Mouse (Mus musculus) liver, embryonic 11.5 days (tissue): ENCODE results near the gene Rab6b. TPM values are rescaled to one million over a fixed set of nuclear protein-coding genes. Genes with fewer than 3 reads are reported as not detected.
A peak's percentile ranks its signal among the peaks of the same experiment; 100 is the strongest.

Experiments used
- ATAC-seq: fragments of 200-750 bp; cut with Nextera tagmentation; replicated peaks from 2 replicates; pipeline ENCODE4 v1.8.0; 2017; ENCODE audit warnings: moderate number of reproducible peaks, mild to moderate bottlenecking, moderate TSS enrichment, moderate library complexity; ENCODE audit not compliant: low FRiP score
- DNase-seq: peaks from one replicate; pipeline ENCODE4 v3.0.0-alpha.2; 2017; ENCODE audit warnings: low spot score
- H3K27ac ChIP-seq: fragments of 300-500 bp; sonication (generic); 2 replicates; pipeline ENCODE4 v1.5.1; 2014; ENCODE audit warnings: mild to moderate bottlenecking, low read depth, low read length, control low read depth
- H3K27me3 ChIP-seq: fragments of 300-500 bp; sonication (generic); replicated peaks from 2 replicates; pipeline ENCODE4 v1.6.1; 2014; ENCODE audit warnings: low read length, mixed read lengths; ENCODE audit not compliant: control insufficient read depth, insufficient read depth
- H3K36me3 ChIP-seq: fragments of 300-500 bp; sonication (generic); 2 replicates; pipeline ENCODE4 v1.6.1; 2014; ENCODE audit warnings: mild to moderate bottlenecking, low read length, moderate library complexity, mixed read lengths; ENCODE audit not compliant: control insufficient read depth, insufficient read depth
- H3K4me1 ChIP-seq: fragments of 300-500 bp; sonication (generic); replicated peaks from 2 replicates; pipeline ENCODE4 v1.6.1; 2014; ENCODE audit warnings: low read length, mixed read lengths; ENCODE audit not compliant: control insufficient read depth, insufficient read depth
- H3K4me2 ChIP-seq: fragments of 300-500 bp; sonication (generic); 2 replicates; pipeline ENCODE4 v1.6.1; 2014; ENCODE audit warnings: mild to moderate bottlenecking, control low read depth, moderate library complexity
- H3K4me3 ChIP-seq: fragments of 300-500 bp; sonication (generic); 2 replicates; pipeline ENCODE4 v1.5.1; 2014; ENCODE audit warnings: low read depth, low read length, control low read depth
- H3K9ac ChIP-seq: fragments of 300-500 bp; sonication (generic); 2 replicates; pipeline ENCODE4 v1.6.1; 2014; ENCODE audit warnings: low read depth, low read length, control low read depth
- H3K9me3 ChIP-seq: fragments of 300-500 bp; sonication (generic); 2 replicates; pipeline ENCODE4 v1.6.1; 2016; ENCODE audit warnings: low read length, inconsistent platforms, mixed read lengths; ENCODE audit not compliant: control insufficient read depth
- WGBS: fragments of 180-500 bp; shearing (Covaris S2); extraction: QIAGEN DNeasy Blood & Tissue Kit; methylation state at CpG from one replicate; pipeline ENCODE4 v1.1.7; 2014; 5-methylcytosine and 5-hydroxymethylcytosine counted together
- polyA plus RNA-seq: library from polyadenylated mRNA; unstranded; fragments of >200 nt; fragmentation: Nextera tagmentation; extraction: Ambion mirVana; gene quantifications from 2 replicates; pipeline ENCODE4 v1.2.1, GENCODE M21; 2014

Rab6b gene
- polyA plus RNA-seq, 1 experiment from 2014 or later = 0.44 TPM

DNA sequence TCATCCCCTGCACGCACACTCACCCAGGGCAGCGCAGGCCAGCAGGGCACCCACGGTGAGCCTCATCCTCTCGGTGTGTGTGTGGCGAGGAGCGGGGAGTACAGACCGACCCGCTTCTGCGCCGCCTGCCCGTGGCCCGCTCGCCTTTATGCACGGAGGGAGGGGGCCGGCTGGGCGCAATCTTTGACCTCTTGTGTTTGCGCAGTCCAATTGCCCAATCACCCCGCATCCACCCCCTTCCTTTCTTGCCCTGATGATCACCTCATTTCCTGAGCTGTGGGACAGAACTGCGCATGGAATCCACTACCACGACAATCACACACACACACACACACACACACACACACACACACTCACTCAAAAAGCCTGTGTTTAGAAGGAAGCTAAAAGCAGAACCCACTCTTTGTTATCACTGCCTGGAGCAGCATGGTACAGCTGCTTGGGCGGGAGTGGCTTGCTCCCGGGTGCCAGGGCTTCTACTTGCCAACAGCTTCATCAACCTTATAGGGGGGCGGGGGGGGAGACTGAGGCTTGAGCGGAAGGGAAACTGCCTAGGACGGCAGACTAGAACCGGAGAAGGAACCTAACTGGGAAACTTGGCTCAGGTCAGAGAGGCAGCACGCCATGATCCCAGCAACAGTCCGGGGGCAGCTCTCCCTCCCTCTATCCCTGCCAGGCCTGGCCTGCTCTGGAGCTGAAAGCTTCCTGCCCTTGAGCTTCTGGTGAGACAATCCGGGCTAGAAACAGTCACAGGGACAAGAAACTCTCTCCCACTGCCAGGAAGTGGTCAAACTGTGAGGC is 118.8 kb downstream of the Rab6b start, which contains the start of the genes Gm20425 and Trf:
Gm20425 (minus strand) TSS at position 157 of the 801 bp plus-strand sequence.
Trf (minus strand) TSS at position 294 of the 801 bp plus-strand sequence.
- DNase-seq (peak; percentile 63), ATAC-seq (peak; percentile 71)
- Histone ChIP-seq H3K4me1 (peaks cover 11% of the 10 kb centered on the region), H3K27me3 (no peaks in the 10 kb centered on the region), H3K9me3 (no peaks in the 10 kb centered on the region), H3K27ac (peak within 1 kb of the TSS; percentile 66), H3K9ac (peak within 1 kb of the TSS; percentile 56), H3K4me2 (peak within 1 kb of the TSS; percentile 54), H3K4me3 (peak within 1 kb of the TSS; percentile 44), H3K36me3 (no peaks in the 10 kb centered on the region)
- 22% methylated on average over 29 of the region's 29 CpGs for WGBS

DNA sequence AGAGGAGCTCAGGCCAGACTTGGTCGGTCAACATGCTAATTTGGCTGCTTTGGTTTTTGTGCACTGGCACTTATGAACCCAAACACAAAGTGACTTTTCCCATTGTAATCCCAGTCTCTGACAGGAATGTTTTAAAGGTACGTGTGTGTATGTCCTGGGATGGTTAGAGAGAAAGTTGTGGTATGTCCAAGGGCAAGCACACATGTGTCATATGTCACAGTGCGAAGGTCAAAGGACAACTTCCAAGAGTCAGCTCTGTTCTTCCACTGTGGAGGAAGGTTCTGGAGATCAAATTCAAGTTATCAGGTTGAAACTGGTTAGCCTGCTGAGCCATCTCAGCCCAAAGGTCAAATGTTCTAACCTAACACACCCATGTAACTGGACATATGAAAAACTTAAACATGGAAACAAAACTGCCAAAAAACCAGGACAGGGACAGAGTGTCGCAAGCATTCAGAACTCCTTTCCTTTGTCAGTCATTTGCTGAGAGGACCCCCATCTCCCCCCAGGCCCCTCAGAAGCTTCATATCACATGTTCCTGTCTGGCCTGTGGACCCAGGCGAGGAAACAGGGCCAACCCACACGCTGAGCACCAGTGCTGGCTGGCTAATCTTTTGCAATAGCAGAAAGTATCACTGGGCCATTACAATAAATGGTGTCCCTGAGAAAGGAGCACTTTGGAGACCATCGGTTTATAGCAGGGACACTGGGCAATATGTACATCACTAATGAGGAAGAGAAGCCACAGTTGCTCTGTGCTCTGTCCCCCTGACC is 120.8 kb downstream of the Rab6b start:
- Histone ChIP-seq H3K27me3 (no peaks in the 10 kb centered on the region), H3K27ac (no peak overlapping the region), H3K9me3 (no peaks in the 10 kb centered on the region), H3K4me3 (no peak overlapping the region), H3K9ac (no peak overlapping the region), H3K4me1 (peaks cover 11% of the 10 kb centered on the region), H3K4me2 (no peak overlapping the region), H3K36me3 (no peaks in the 10 kb centered on the region)
- ATAC-seq (no peak), DNase-seq (no peak)
- 75% methylated on average over 7 of the region's 7 CpGs for WGBS

DNA sequence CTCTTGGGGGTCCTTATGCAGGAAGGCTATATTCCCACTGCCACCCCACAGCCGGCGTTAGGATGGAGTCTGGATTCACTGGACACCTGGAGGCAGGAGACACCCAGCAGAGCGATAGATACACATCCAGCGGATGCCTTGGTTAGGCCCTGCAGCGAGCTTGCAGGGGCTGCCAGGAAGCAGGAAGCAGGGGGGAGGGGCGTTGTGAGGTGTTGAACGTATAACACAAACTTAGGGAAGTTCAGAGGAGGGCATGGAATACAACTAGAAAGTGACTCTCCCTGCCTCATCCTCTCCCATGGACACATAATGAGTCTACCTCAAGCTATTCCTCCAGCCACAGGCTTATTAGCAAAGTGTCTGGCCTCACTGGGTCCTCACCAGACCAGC is 121.4 kb downstream of the Rab6b start:
- Histone ChIP-seq H3K4me1 (peaks cover 11% of the 10 kb centered on the region), H3K36me3 (no peaks in the 10 kb centered on the region), H3K27me3 (no peaks in the 10 kb centered on the region), H3K9ac (no peak overlapping the region), H3K4me3 (no peak overlapping the region), H3K27ac (no peak overlapping the region), H3K9me3 (no peaks in the 10 kb centered on the region), H3K4me2 (no peak overlapping the region)
- ATAC-seq = no peak
- 38% methylated on average over 7 of the region's 7 CpGs for WGBS
- no peak for DNase-seq

GRCm38 (mm10) chr9:103234059-103234458 is 122.5 kb downstream of the Rab6b start:
- ATAC-seq (no peak), DNase-seq (no peak)
- peaks cover 11% of the 10 kb centered on the region for H3K4me1 ChIP-seq
- no peak overlapping the region for H3K4me3 ChIP-seq
- H3K27me3 ChIP-seq = no peaks in the 10 kb centered on the region
- no peaks in the 10 kb centered on the region for H3K36me3 ChIP-seq
- H3K4me2 ChIP-seq = no peak overlapping the region
- H3K27ac ChIP-seq = peak overlapping the region; percentile 73
- 46% methylated on average over 7 of the region's 7 CpGs for WGBS
- no peaks in the 10 kb centered on the region for H3K9me3 ChIP-seq
- no peak overlapping the region for H3K9ac ChIP-seq

DNA sequence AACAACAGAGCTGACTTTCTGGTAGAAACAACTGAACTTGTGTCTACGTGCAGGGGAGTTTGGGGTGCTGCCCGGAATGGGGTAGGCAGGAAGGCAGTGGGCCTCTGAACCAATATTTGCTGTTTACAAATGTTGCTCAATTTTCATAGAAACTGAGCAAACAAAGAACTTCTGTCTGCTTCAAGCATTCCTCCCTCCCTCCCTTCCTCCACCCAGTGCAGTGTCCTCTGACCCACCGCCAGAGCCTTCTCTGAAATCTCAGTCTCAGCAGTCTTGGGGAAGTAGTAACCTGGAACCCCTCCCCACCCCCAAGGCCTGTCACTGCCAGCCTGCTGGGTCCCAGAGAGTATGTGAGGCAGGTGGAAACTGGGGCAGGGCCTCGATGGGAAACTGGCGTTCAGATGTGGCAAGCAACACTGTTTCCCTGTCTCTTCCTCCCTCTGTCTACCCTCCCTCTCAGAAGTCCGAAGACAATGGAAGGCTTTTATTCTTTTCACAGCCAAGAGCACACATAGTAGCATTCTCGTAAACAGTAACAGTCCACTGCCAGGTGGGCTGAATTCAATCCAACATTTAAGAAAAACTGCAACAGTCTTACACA is 123.1 kb downstream of the Rab6b start:
- ATAC-seq (0 out of 2 replicates have a peak, but pooled peaks have one; percentile 11), DNase-seq (no peak)

More for the DNA sequence above, 123.1 kb downstream of the Rab6b start:
- H3K36me3 ChIP-seq = no peaks in the 10 kb centered on the region
- no peaks in the 10 kb centered on the region for H3K27me3 ChIP-seq
- H3K9ac ChIP-seq = no peak overlapping the region
- WGBS = 57% methylated on average over 7 of the region's 7 CpGs
- H3K4me1 ChIP-seq = peaks cover 11% of the 10 kb centered on the region
- no peak overlapping the region for H3K4me3 ChIP-seq
- H3K27ac ChIP-seq = peak overlapping the region; percentile 73
- H3K4me2 ChIP-seq = peak overlapping the region; percentile 1; the same call in 1 of the 2 replicates
- no peaks in the 10 kb centered on the region for H3K9me3 ChIP-seq

Other genes starting within 250 kb of the Rab6b start
- gene Slco2a1, start 123.1 kb upstream of the Rab6b start, polyA plus RNA-seq = 1.7 and 2.4 TPM in 2 replicates
- 49.7 and 50.4 TPM in 2 replicates for gene Srprb, start 90.3 kb downstream of the Rab6b start, polyA plus RNA-seq
- gene Gm20425, start 118.5 kb downstream of the Rab6b start, polyA plus RNA-seq = not detected in 2 replicates
- gene Trf, start 118.7 kb downstream of the Rab6b start, polyA plus RNA-seq = 2,446 and 2,726 TPM in 2 replicates
- gene 1300017J02Rik, start 193.3 kb downstream of the Rab6b start, polyA plus RNA-seq = 15.4 and 16.6 TPM in 2 replicates
- gene Topbp1, start 193.4 kb downstream of the Rab6b start, polyA plus RNA-seq = 99.4 and 101 TPM in 2 replicates